Mouse (Mus musculus): ENCODE results near the gene Ttc29.

DNA sequence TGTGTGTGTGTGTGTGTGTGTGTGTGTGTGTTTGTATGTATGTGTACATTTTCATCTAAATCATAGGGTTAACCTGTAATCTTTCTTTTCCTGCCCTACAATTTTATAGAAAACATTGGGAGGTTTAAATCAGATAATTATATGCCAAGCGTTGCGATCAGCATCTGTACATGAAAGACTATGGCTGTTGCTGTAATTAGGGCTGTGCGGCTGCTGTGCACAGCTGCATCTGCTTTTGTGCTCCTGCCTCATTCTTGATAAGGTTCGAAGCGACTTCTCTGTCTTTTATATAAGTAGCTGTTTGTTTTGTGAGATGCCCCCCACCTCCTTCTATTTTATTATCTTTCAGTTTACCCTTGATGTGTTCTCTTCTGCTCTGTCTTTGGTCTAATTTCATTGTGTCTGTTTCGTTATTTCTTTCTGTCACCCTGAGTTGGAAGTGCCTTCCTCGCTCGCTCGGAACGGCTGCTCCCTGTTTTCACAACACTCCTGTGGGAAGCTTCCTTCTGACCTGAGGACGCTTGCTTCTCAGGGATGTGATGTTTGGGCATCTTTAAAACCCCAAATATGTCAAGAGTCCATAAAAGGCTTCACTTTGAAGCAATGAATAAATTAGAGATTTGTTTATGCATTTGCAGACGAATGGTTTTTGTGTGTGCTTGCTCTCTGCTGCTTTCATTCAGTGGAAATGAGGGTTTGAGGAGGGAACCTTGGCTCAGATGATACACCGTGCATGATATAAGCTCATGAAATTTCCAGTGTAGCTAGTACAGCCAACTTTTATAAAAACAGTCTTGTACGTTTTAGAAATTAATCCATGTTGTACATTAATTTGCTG lies 20.0 kb downstream of the Ttc29 start:
- TF ChIP-seq CTCF (IDR thresholded peaks at IDR 0.05) (no peak), POLR2A (IDR thresholded peaks at IDR 0.05; ENCODE audit: insufficient read depth, low read depth, low read length) (no peak), EP300 (IDR thresholded peaks at IDR 0.05; ENCODE audit: insufficient read depth, low read depth, low read length) (no peak)
